Mouse (Mus musculus): ENCODE results near the gene Tlk2.
A peak's percentile ranks its signal among the peaks of the same experiment; 100 is the strongest.

Gene Tlk2

GRCm38 (mm10) chr11:105261601-105262351, 83.2 kb downstream of the Tlk2 start:
- no peak for DNase-seq (ENCODE audit: low read depth)

DNA sequence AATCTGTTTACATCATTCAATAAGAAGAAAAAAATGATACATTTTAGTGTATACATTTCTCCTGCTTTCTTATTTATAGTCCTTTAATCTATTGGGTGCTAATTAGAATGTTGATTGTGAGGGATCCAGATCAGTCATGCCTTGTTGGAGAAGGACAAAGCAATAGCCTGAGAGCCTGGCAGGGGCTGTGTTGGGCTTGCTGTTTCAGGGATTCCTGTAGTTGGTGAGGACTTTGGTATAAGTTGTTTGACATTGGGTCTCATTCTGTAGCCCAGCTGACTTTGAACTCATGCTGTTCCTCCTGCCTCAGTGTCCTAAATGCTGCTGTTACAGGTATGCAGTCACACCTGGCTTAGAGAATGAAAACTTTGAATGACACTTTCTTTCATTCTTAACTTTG, 85.9 kb downstream of the Tlk2 start:
- no peak for DNase-seq (ENCODE audit: low read depth)

GRCm38 (mm10) chr11:105264988-105265387, 86.4 kb downstream of the Tlk2 start:
- no peak for DNase-seq (ENCODE audit: low read depth)

DNA sequence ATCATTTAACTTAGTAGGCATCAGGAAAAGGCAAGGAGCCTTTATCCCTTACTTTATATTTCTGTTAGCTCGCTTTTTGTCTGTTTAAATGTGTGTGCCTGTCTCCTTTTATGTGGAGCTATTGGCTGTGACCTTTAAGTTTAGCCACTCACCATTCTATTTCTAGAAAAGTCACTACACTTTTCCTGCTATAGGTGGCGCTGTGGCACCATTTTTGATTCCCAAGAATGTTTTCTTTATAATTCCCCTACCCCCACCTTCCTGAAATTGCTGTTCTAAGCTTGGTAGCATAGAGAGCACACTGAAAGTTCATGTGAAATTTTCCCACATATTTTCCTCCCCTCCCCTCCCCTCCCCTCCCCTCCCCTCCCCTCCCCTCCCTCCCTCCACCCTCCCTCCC, 91.5 kb downstream of the Tlk2 start:
- peak; percentile 74 for DNase-seq (ENCODE audit: low read depth)

GRCm38 (mm10) chr11:105280456-105280855, 101.8 kb downstream of the Tlk2 start:
- DNase-seq (ENCODE audit: low read depth) = no peak

GRCm38 (mm10) chr11:105281291-105281690, 102.7 kb downstream of the Tlk2 start:
- no peak for DNase-seq (ENCODE audit: low read depth)

DNA sequence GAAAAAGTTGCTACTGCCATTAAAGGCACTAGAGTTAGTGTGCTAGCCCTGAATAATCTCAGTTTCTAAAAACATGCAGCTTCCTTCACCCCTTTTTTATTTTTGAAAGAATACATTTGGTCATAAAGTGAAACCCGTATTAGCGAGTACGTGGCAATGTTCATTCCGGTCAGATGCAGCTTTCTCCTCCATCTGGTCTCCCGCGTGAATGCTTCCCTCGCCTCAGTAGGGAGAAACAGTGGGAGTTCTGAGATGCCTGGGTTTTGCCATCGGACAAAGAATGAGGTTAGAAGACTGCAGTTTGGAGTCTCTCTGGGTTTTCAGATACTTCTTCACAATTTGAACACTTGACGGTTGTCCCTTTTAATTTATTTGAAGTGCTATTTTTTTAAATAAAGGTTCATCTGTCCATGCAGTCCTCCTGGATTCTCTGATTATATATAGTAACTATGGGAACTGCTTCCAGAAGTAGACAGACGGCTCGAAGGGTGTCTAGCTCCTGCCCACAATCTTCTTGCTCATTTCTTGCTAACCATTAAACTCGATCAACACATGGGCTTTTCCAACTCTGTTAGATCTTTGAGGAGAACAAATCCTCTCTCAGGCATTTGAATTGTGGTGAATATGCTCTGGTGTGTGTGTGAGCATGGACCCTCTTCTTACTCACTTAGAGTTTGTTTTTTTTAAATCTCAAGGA, 103.3 kb downstream of the Tlk2 start:
- no peak for DNase-seq (ENCODE audit: low read depth)

DNA sequence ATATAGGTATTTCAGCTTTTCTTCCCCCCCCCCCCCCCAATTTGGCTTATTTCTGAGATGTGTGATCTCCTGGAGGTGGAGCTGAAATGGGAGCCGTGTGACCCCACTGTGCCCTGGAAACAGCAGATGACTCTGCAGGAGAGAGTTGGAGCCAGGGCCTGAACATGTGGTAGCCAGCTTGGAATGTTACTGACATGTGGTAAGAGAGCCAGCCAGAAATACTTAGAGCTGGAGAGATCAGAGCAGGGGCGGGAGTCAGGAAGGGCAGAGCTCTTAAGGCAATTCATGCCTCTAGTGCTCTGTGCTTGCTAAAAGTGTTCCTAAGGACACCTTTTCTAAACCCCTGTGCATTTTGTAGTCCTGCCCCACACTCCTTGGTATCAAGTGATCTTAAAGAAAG, 103.9 kb downstream of the Tlk2 start:
- no peak for DNase-seq (ENCODE audit: low read depth)

DNA sequence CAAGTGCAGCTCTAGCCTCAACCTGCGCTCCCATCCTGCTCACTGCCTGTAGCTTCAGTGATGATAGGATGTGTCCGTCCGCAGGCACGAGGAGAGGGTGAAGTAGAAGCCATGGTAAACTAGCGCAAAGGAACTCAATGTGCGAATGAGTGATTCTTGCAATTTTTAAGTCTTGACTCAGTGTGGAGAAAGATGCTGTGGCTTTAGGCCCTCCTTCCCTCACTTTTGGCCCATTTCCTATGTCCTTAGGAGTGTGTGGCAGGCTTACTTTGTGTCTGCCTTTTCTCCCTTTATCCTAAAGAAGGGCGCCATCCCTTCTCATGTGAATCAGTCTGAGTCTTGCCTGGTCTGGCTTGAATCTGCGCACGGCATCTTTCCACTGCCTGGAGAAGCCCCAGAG, 104.4 kb downstream of the Tlk2 start:
- no peak for DNase-seq (ENCODE audit: low read depth)

- DNase-seq (ENCODE audit: low read depth) = no peak
Observed at GRCm38 (mm10) chr11:105285720-105286119, 107.1 kb downstream of the Tlk2 start.

- no peak for DNase-seq (ENCODE audit: low read depth)
Observed at GRCm38 (mm10) chr11:105289403-105289802, 110.8 kb downstream of the Tlk2 start.

DNA sequence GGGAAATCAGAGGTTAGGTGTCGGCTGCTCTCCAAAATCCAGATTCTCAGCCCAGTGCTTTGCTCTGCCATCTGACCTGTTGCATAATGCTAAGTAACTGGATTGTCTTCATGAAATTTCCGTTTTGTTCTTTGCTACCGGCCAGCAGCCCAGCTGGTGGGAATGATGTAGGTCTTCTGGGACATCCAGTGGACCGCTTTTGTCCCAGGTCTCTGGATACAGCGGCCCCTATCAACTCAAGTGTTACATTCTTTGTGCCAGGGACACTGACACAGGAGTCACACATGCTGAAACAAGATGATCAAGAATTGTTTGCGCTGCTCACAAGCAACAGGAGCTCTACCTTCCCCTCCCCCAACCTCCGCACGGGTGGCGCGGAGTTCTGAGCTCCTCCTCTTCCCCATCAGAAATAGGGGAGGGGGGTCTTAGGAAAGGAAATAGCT, 113.1 kb downstream of the Tlk2 start:
- DNase-seq (ENCODE audit: low read depth) = no peak

DNA sequence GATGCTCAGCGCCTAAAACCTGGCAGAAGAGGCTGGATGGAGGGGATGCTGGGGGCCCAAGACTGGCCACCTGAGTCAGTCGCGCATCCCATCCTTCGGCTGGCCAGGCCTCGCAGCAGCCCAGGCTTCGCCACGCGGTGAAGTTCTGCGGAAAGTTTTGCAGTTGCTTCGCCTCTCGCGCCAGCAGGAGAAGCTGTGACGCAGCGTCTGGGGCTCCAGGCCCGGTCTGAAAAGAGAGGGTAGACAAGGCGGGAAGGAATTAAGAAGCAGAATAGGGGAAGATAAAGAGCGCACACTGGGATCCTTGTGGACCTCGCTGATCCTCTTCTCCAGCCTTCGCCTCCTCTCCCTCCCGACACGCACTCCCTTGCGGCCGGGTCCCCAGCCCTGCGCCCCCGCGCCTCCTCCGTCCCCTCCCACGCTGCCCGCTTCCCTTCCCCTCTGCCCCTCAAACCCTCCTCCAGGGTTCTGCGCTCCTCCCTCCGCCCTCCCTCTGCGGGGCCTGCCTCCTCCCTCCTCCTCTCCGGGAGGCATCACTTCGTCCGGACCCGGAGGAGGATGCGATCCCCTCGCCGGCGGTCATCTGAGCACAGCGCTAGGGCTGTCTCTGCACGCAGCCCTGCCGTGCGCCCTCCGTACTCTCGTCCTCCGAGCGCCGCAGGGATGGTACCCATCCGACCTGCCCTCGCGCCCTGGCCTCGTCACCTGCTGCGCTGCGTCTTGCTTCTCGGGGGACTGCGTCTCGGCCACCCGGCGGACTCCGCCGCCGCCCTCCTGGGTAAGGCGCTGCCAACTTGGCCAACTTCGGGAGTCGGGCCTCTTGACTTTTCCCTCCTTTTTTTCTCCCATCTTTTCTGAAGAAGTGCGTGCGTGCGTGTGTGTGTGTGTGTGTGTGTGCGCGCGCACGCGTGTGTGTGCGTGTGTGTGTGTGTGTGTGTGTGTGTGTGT, 113.8 kb downstream of the Tlk2 start, which contains the start of gene Mrc2:
TSS of gene Mrc2 (plus strand) at position 520 of the 948 bp plus-strand sequence.
- DNase-seq (ENCODE audit: low read depth) = no peak

DNA sequence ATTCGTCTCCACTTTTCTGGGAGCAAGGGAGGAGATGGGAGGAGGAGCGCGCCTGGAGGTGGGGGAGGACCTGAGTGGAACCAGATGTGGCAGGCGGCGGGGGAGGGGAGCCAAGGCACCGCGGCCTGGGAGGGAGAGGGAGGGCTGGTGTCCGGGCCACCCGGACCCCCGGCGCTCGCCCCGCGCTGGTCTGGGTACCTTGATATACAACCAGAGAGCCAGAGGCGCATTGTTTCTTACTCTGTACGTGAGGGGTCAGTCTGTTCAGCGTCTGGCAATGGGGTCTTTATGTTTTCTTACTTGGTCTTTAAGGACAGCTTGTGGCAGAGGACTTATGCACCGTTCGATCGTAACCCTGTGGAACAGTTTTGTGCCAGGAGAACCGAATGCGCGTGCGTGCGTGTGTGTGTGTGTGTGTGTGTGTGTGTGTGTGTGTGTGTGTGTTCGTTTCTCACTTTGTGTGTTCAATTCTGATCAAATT, 114.5 kb downstream of the Tlk2 start:
- no peak for DNase-seq (ENCODE audit: low read depth)

DNA sequence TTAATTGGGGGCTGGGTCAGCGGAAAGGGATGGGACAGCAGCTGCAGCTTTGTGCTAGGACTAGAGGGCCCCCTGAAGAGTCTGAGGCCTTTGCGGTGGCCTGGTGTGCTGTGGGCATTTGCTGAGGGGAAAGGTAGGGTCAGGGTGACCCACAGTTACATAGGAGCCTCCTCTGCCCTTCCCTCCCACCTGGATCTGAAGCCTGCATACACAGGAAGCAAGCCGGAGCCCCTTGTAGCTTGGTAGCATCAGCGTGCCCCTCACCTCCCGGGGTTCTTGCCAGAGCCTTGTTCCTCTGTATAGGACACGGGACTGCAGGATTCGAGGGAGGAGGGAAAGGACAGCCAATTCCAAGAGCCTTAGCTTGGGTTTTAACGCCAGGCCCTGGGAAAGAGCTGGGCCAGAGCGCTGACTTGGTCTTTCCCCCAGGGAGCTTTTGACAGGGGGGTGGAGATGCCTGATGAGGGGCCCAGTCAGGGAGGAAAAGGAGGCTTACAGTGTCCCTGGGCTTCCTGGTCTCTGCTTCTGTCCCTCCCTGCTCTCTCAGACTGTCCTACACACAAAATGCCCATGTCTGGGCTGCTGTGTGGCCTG, 115.4 kb downstream of the Tlk2 start:
- DNase-seq (ENCODE audit: low read depth) = no peak

- no peak for DNase-seq (ENCODE audit: low read depth)
Observed at GRCm38 (mm10) chr11:105296084-105296483, 117.5 kb downstream of the Tlk2 start.

DNA sequence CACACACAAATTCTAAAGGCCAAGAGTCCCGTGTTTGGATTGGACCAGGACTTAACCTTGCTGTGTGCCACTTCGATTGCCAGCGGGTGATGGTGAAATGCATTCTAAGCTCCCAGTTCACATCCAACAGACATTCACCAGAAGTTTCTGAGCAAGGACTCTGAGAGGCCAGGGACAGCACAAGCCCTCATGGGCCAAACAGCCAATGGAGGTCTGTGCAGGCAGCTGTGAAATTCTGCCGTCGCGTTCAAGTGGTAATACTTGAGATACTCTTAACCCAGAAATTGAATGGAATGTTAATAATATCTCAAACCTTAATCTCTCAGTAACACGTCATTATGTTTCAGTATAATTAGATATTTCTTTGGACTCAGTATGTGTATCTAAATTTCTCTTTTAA, 131.6 kb downstream of the Tlk2 start:
- no peak for DNase-seq (ENCODE audit: low read depth)

GRCm38 (mm10) chr11:105311291-105311975, 132.8 kb downstream of the Tlk2 start:
- DNase-seq (ENCODE audit: low read depth) = peak; percentile 86

DNA sequence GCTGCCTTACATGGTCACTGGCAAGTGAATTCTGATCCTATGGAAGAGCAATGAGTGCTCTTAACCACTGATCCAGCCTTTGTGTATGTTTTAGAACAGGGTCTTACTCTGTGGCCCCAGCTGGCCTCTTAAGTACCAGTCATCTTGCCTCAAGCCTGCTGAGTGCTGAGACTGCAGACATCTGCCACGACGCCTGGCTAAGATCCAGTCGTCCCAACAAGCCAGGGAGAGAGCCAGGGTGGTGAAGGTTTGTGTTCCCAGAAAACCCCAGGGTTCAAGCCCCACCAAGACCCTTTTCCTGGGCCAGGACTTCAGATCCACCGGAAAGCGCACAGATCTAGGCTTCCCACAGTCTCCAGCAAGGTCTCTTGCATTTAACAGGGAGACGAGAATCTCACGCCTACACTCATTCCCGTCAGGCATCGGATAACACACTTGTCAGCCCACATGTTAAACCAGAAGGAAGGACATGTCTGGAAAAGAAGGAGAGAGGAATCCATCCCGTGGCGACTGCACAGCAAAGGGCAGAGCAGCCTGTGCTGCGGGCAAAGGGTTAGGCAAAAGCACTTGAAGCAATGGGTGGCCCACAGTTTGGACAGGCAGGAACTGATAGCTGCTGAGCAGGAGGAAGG, 133.8 kb downstream of the Tlk2 start:
- DNase-seq (ENCODE audit: low read depth) = peak; percentile 41

GRCm38 (mm10) chr11:105312972-105313632, 134.5 kb downstream of the Tlk2 start:
- peak; percentile 19 for DNase-seq (ENCODE audit: low read depth)

All from 416B (cell line).